Mouse (Mus musculus): Measurements from ENCODE around the gene Ccdc85c.

GRCm38 (mm10) chr12:108316655-108317054 is 41.4 kb upstream of the Ccdc85c start:
- no peak for TF ChIP-seq CTCF (IDR thresholded peaks at IDR 0.05; ENCODE audit: insufficient read depth, low read length)
- TF ChIP-seq POLR2A (IDR thresholded peaks at IDR 0.05; ENCODE audit: borderline replicate concordance, extremely low read depth, low read depth, low read length): no peak
